ENCODE assay signal across 8 mouse cellular contexts in genomic region chr7:79391883-79392649, GRCm38 (mm10). TPM values are rescaled to one million over a fixed set of nuclear protein-coding genes. Genes with fewer than 3 reads are reported as not detected.
DNase-seq lines count a peak whose midpoint lies in the region; ATAC-seq and TF ChIP-seq lines count a peak whose summit lies in the region.

Gene Fanci, plus strand, starts transcription at chr7:79391929.

- peak; percentile 96 for DNase-seq in c-Kit-positive CD71-positive TER-119-positive erythroid progenitor cells, embryonic 14.5 days (ENCODE audit: low spot score)
- peak; percentile 84 for DNase-seq in heart, postnatal 0 days (ENCODE audit: low spot score)
- DNase-seq in kidney, postnatal 4 days, result peak; percentile 98

- peak within 1 kb of the TSS; percentile 88 for H3K27ac ChIP-seq in forebrain, embryonic 12.5 days
- H3K27ac ChIP-seq in heart, postnatal 0 days (ENCODE audit: low read depth), result peak within 1 kb of the TSS; percentile 77
- H3K27ac ChIP-seq in liver, embryonic 16.5 days (ENCODE audit: low read length), result peak within 1 kb of the TSS; percentile 87
- peak within 1 kb of the TSS; percentile 78 for H3K27ac ChIP-seq in neural tube, embryonic 13.5 days (replicated peaks)
- peak within 1 kb of the TSS; percentile 88 for H3K27ac ChIP-seq in testis, adult 2 months (ENCODE audit: control insufficient read depth, insufficient read depth, low read depth, low read length)

- no peak for TF ChIP-seq CTCF in E14TG2a.4 (conservative IDR thresholded peaks at IDR 0.05; ENCODE audit: low read length)
- TF ChIP-seq CTCF in heart, postnatal 0 days (IDR thresholded peaks at IDR 0.05; ENCODE audit: low read depth), result no peak
- no peak for TF ChIP-seq CTCF in testis, adult 2 months (IDR thresholded peaks at IDR 0.05; ENCODE audit: control insufficient read depth, insufficient read depth, insufficient replicate concordance, low read depth, low read length)

- peaks cover 11% of the 10 kb centered on the region for H3K36me3 ChIP-seq in E14TG2a.4 (ENCODE audit: insufficient read depth, low read length)
- H3K36me3 ChIP-seq in forebrain, embryonic 12.5 days (replicated peaks), result no peaks in the 10 kb centered on the region
- no peaks in the 10 kb centered on the region for H3K36me3 ChIP-seq in heart, postnatal 0 days (replicated peaks; ENCODE audit: control insufficient read depth, insufficient read depth, low read length)
- H3K36me3 ChIP-seq in liver, embryonic 16.5 days (ENCODE audit: control insufficient read depth, insufficient read depth), result no peaks in the 10 kb centered on the region
- H3K36me3 ChIP-seq in neural tube, embryonic 13.5 days, result no peaks in the 10 kb centered on the region
- H3K36me3 ChIP-seq in testis, adult 2 months (ENCODE audit: control insufficient read depth, insufficient read depth, low read length), result no peaks in the 10 kb centered on the region

- peak within 1 kb of the TSS; percentile 93 for H3K4me2 ChIP-seq in forebrain, embryonic 12.5 days
- H3K4me2 ChIP-seq in heart, postnatal 0 days (ENCODE audit: low read depth, low read length), result peak within 1 kb of the TSS; percentile 92
- H3K4me2 ChIP-seq in liver, embryonic 16.5 days (ENCODE audit: low read depth, low read length), result peak within 1 kb of the TSS; percentile 97
- H3K4me2 ChIP-seq in neural tube, embryonic 13.5 days, result peak within 1 kb of the TSS; percentile 96

- H3K9me3 ChIP-seq in E14TG2a.4 (ENCODE audit: low read length), result no peaks in the 10 kb centered on the region
- H3K9me3 ChIP-seq in forebrain, embryonic 12.5 days, result no peaks in the 10 kb centered on the region
- no peaks in the 10 kb centered on the region for H3K9me3 ChIP-seq in heart, postnatal 0 days (replicated peaks; ENCODE audit: control insufficient read depth, low read length)
- H3K9me3 ChIP-seq in liver, embryonic 16.5 days (replicated peaks; ENCODE audit: control insufficient read depth, low read length), result no peaks in the 10 kb centered on the region
- H3K9me3 ChIP-seq in neural tube, embryonic 13.5 days, result no peaks in the 10 kb centered on the region

- H3K4me3 ChIP-seq in E14TG2a.4 (replicated peaks; ENCODE audit: low read length), result peak within 1 kb of the TSS; percentile 94
- peak within 1 kb of the TSS; percentile 72 for H3K4me3 ChIP-seq in forebrain, embryonic 12.5 days (replicated peaks)
- H3K4me3 ChIP-seq in heart, postnatal 0 days (ENCODE audit: low read depth, low read length), result peak within 1 kb of the TSS; percentile 58
- H3K4me3 ChIP-seq in liver, embryonic 16.5 days (ENCODE audit: low read depth, low read length), result peak within 1 kb of the TSS; percentile 88
- H3K4me3 ChIP-seq in neural tube, embryonic 13.5 days, result peak within 1 kb of the TSS; percentile 53
- H3K4me3 ChIP-seq in testis, adult 2 months (ENCODE audit: control insufficient read depth, low read depth, low read length), result peak within 1 kb of the TSS; percentile 98

- H3K9ac ChIP-seq in forebrain, embryonic 12.5 days, result peak within 1 kb of the TSS; percentile 79
- peak within 1 kb of the TSS; percentile 61 for H3K9ac ChIP-seq in heart, postnatal 0 days (replicated peaks; ENCODE audit: low read depth, low read length)
- peak within 1 kb of the TSS; percentile 84 for H3K9ac ChIP-seq in liver, embryonic 16.5 days (ENCODE audit: low read depth, low read length)
- H3K9ac ChIP-seq in neural tube, embryonic 13.5 days, result peak within 1 kb of the TSS; percentile 76

- no peak for TF ChIP-seq EP300 in heart, postnatal 0 days (IDR thresholded peaks at IDR 0.05; ENCODE audit: low read depth)

- ATAC-seq in forebrain, embryonic 12.5 days (ENCODE audit: low FRiP score), result peak; percentile 94
- ATAC-seq in heart, postnatal 0 days (ENCODE audit: insufficient read depth, low read depth), result peak; percentile 95
- ATAC-seq in liver, embryonic 16.5 days (ENCODE audit: low read depth), result peak; percentile 90
- peak; percentile 86 for ATAC-seq in neural tube, embryonic 13.5 days (ENCODE audit: low read depth)

- no peaks in the 10 kb centered on the region for H3K27me3 ChIP-seq in E14TG2a.4 (ENCODE audit: insufficient read depth, low read length)
- no peaks in the 10 kb centered on the region for H3K27me3 ChIP-seq in forebrain, embryonic 12.5 days
- no peaks in the 10 kb centered on the region for H3K27me3 ChIP-seq in heart, postnatal 0 days (ENCODE audit: control insufficient read depth, insufficient read depth, low read length)
- H3K27me3 ChIP-seq in liver, embryonic 16.5 days (ENCODE audit: control insufficient read depth, insufficient read depth, low read depth, low read length), result no peaks in the 10 kb centered on the region
- no peaks in the 10 kb centered on the region for H3K27me3 ChIP-seq in neural tube, embryonic 13.5 days
- no peaks in the 10 kb centered on the region for H3K27me3 ChIP-seq in testis, adult 2 months (ENCODE audit: control insufficient read depth, insufficient read depth, low read length)

- peak; percentile 31; the same call in 1 of the 2 replicates for TF ChIP-seq POLR2A in testis, adult 2 months (IDR thresholded peaks at IDR 0.05; ENCODE audit: control insufficient read depth, low read depth, low read length)

- H3K4me1 ChIP-seq in E14TG2a.4 (replicated peaks; ENCODE audit: low read depth, low read length), result peaks cover 80% of the 10 kb centered on the region
- H3K4me1 ChIP-seq in forebrain, embryonic 12.5 days, result peaks cover 24% of the 10 kb centered on the region
- no peaks in the 10 kb centered on the region for H3K4me1 ChIP-seq in heart, postnatal 0 days (ENCODE audit: control insufficient read depth, insufficient read depth)
- H3K4me1 ChIP-seq in liver, embryonic 16.5 days (ENCODE audit: control insufficient read depth, low read depth, low read length), result peaks cover 8% of the 10 kb centered on the region
- H3K4me1 ChIP-seq in neural tube, embryonic 13.5 days (replicated peaks), result peaks cover 34% of the 10 kb centered on the region
- H3K4me1 ChIP-seq in testis, adult 2 months (ENCODE audit: control insufficient read depth, insufficient read depth, low read length), result peaks cover 9% of the 10 kb centered on the region

- under 1% methylated on average over 44 of the region's 44 CpGs for WGBS in forebrain, embryonic 12.5 days
- under 1% methylated on average over 44 of the region's 44 CpGs for WGBS in heart, postnatal 0 days
- WGBS in liver, embryonic 16.5 days (ENCODE audit: insufficient replicate concordance), result under 1% methylated on average over 44 of the region's 44 CpGs
- under 1% methylated on average over 44 of the region's 44 CpGs for WGBS in neural tube, embryonic 13.5 days

RNA-seq across cellular contexts. Expression of gene Fanci, which starts in this region (rescaled TPM):
- 19.6 and 19.7 TPM in 2 replicates for polyA plus RNA-seq in forebrain, embryonic 12.5 days (2016; fragmentation: Nextera tagmentation; extraction: Ambion mirVana)
- 6.1 and 13.5 TPM in 2 replicates for total RNA-seq in heart, postnatal 0 days (2014; rRNA removed; ENCODE audit: low replicate concordance)
- polyA plus RNA-seq in heart, postnatal 0 days (2015; fragmentation: Nextera tagmentation; extraction: Ambion mirVana), result 1.5 and 1.7 TPM in 2 replicates
- polyA plus RNA-seq in liver, embryonic 16.5 days (2015; fragmentation: Nextera tagmentation; extraction: Ambion mirVana), result 7.4 and 8.5 TPM in 2 replicates
- polyA plus RNA-seq in neural tube, embryonic 13.5 days (2015; fragmentation: Nextera tagmentation; extraction: Ambion mirVana), result 2.7 and 3.5 TPM in 2 replicates
- 7.0 and 7.3 TPM in 2 replicates for polyA plus RNA-seq in testis, adult 2 months (2012; rRNA removed)

Comparison
In these comparisons a context has a peak if more than half of its experiments do, and no peak if none do; other contexts are left out.
1. Peak in every context shown above with its lines: DNase-seq, ATAC-seq, H3K4me3 ChIP-seq and H3K27ac ChIP-seq.